Mouse (Mus musculus) spleen, adult 2 months (tissue): ENCODE measurements at regions not wholly inside any gene's neighbourhood (a gene's known extent, or its start where the extent isn't known, plus 50 kb on each side); places are given as distances from the start of the nearest gene placed in this dataset.

Experiments used
- CTCF ChIP-seq: fragments of 200-500 bp; IDR thresholded peaks from 2 replicates; pipeline ENCODE4 v1.5.1; 2011; ENCODE audit warnings: mild to moderate bottlenecking, inconsistent platforms; ENCODE audit not compliant: insufficient read depth, insufficient read length, insufficient replicate concordance; ENCODE audit errors: extremely low read depth
- POLR2A ChIP-seq: fragments of 200-500 bp; IDR thresholded peaks from 2 replicates; pipeline ENCODE4 v1.6.1; 2011; ENCODE audit warnings: low read depth, low read length, inconsistent platforms

GRCm38 (mm10) chr16:55514448-55515200 is 216.8 kb upstream of the Zpld1 start:
- no peak for TF ChIP-seq POLR2A
- no peak for TF ChIP-seq CTCF
